Mouse (Mus musculus): ENCODE measurements at regions not wholly inside any gene's neighbourhood (a gene's known extent, or its start where the extent isn't known, plus 50 kb on each side); places are given as distances from the start of the nearest gene placed in this dataset.
A peak's percentile ranks its signal among the peaks of the same experiment; 100 is the strongest.

- peak; percentile 65 to 68 for DNase-seq (ENCODE audit: low spot score in 2 of 2)
Measured at GRCm38 (mm10) chrX:161487691-161488090, 200.4 kb downstream of the Gm15262 start.

DNA sequence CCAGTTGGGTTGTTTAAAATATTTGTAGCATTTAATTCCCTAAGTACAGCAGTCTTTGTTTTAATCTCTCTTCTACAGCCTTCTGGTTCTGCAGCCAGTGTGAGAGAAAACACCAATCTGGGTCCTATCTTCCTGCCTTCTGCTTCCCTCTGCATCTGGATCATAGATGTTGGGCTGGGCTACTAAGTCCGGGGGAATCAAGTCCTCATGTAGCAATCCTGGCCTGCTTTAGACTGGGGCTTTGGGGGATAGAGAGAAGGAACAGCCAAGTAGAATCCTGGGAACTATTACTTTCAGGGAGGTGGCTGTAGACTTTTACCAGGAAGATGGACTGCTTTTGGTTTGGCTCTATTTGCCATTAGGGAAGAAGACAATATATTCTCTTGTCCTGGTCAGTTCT lies 205.5 kb upstream of the Rai2 start:
- peak in 1 of 2 experiments; percentile 20 for DNase-seq (ENCODE audit: low spot score in 2 of 2)

- DNase-seq (ENCODE audit: low spot score in 2 of 2): no peak
Measured at GRCm38 (mm10) chrX:161523432-161524256, 193.2 kb upstream of the Rai2 start.

DNA sequence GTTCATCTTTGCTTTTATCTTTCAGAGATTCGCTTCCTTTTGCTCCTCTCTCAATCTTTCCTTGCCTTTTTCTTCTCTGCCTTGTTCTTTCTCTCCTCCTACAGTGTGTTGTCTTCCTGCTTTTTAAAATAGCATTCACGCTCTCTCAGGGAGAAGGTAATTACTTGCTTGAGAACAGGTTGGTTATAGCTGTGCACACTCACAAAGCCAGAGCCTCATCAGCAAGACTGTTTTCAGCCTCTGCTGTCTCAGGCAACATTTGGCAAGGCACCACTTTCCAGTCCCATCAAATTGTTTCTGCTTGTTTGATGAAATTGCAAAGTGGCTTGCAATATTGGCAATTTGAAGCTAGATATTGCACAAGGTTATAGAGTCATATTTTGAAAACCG lies 192.6 kb upstream of the Rai2 start:
- DNase-seq (ENCODE audit: low spot score in 2 of 2): no peak

GRCm38 (mm10) chrX:161537290-161537689 lies 179.6 kb upstream of the Rai2 start:
- DNase-seq (ENCODE audit: low spot score in 2 of 2): peak in 1 of 2 experiments; percentile 0

DNA sequence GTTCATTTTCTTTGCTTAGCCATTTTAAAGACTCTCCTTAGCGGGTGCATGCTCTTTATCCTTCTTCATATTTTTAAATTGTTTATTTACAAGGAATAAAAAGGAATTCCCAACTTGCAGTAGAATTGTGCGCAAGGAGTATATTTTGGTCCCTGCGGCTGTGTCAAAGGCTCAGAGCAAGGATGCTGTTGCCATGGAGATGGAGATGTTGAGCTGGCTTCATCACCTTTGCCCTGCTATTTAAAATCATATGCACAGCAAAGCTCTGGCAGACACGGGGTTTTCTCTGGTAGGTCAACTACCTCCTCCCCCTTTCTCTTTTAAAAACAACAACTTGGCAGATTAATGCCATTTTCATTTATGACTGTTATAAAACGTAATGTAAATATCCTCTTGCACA lies 160.0 kb upstream of the Rai2 start:
- DNase-seq (ENCODE audit: low spot score in 2 of 2): no peak

DNA sequence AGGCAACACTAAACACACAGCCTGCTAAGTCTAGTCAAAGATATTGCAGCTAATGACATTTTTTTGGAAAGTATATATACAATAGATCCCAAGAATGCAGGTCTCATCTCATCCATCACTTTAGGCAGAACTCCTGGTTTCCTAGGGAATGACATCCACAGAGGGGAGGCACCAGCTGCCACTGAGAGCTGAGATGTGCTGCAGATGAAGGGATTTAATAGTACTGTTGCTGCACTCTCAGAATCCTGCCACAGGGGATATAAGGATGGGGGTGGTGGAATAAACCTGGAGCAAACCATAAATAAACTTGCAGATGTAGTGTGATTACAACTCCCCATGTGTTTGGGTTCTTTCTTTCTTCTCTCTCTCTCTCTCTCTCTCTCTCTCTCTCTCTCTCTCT lies 158.4 kb upstream of the Rai2 start:
- no peak for DNase-seq (ENCODE audit: low spot score in 2 of 2)

- no peak for DNase-seq (ENCODE audit: low spot score in 2 of 2)
Measured at GRCm38 (mm10) chrX:161566435-161566834, 150.4 kb upstream of the Rai2 start.

DNA sequence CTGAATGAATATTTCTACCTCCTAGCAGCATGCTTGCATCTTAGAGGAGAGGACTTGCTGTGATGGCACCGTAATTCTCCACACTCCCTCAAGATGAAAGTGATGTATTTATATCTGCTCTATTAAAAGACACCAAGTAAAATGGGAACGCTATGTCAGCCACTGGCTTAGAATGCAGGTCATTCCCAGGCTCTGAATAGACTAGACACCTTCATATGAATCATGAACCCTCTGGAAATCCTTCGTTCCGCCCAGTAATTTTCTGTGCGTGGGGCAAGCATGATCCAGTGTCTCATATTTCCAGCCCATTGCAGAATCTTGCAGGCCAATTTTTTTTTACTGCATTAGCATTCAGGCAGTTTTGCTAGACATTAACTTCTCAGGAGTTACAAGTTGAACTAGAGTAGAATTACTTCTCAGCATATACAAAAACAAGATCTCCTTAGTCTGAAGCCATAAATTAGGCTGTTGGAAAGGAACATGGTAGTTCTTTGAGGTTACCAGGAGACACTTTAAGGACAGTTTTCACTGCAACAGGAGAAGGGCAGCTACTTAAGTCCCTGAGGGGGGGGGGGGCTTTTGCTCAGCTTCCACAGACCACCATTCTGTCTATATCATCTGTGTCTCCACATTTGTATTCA lies 134.7 kb upstream of the Rai2 start:
- DNase-seq (ENCODE audit: low spot score in 2 of 2): peak; percentile 1 to 7

- no peak for DNase-seq (ENCODE audit: low spot score in 2 of 2)
Measured at GRCm38 (mm10) chrX:161583872-161584271, 133.0 kb upstream of the Rai2 start.

GRCm38 (mm10) chrX:161633869-161634268 lies 83.0 kb upstream of the Rai2 start:
- DNase-seq (ENCODE audit: low spot score in 2 of 2): no peak

- peak in 1 of 2 experiments; percentile 8 for DNase-seq (ENCODE audit: low spot score in 2 of 2)
Measured at GRCm38 (mm10) chrX:161634342-161634741, 82.5 kb upstream of the Rai2 start.

GRCm38 (mm10) chrX:161635678-161636077 lies 81.2 kb upstream of the Rai2 start:
- DNase-seq (ENCODE audit: low spot score in 2 of 2): peak; percentile 2 to 7

DNA sequence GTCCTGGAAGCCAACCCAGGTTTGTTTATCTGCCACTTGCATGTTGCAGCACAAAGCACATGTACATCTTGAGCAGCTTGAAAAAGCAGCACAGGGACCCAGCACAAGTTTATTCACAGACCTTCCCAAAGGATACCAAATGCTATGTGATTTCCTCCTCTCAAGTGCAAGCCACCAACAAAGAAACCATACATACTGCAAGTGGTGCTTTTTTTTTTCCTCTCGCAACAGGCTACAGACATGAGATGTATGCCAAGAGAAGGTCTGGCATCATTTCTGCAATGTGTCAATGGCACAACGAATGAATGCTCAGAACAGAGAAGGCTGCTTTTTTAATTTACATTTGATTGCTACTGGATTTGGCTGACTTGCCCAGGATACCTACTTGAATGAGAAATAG lies 63.8 kb upstream of the Rai2 start:
- DNase-seq (ENCODE audit: low spot score in 2 of 2): no peak

- DNase-seq (ENCODE audit: low spot score in 2 of 2): no peak
Measured at GRCm38 (mm10) chrX:161660106-161660505, 56.8 kb upstream of the Rai2 start.

- no peak for DNase-seq (ENCODE audit: low spot score in 2 of 2)
Measured at GRCm38 (mm10) chrX:161661936-161662335, 54.9 kb upstream of the Rai2 start.
